Mouse (Mus musculus): ENCODE measurements around the gene Pde7b. TPM values are rescaled to one million over a fixed set of nuclear protein-coding genes. Genes with fewer than 3 reads are reported as not detected.

The Pde7b gene
- polyA plus RNA-seq, 1 experiment = 12.9 TPM

DNA sequence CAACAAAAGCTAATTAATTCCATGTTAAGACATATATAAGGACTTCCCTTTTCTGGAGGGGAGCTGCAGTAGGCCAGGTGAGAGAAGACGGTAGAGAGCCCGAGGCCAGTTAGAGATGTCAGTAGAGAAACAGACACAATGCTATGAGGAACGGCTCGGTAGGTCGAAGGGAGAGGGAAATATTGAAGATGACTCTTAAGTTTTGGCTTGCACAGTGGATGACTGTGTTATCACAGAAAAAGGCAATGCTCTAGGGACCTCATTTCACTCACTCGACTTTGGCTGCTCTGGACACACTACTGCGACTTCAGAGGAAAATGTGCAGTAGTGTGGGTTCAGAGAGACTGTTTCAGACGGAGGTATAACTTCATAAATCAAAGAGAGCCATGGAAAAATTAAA is 234.6 kb downstream of the Pde7b start:
- TF ChIP-seq POLR2A (IDR thresholded peaks at IDR 0.05; ENCODE audit: borderline replicate concordance, low read depth, low read length) = no peak
- TF ChIP-seq CTCF (IDR thresholded peaks at IDR 0.05; ENCODE audit: low read depth, low read length) = no peak
- no peak overlapping the region for H3K4me3 ChIP-seq (ENCODE audit: insufficient read depth, low read length)
- no peak overlapping the region for H3K27ac ChIP-seq (ENCODE audit: insufficient read depth, low read depth, low read length)
- H3K4me1 ChIP-seq (ENCODE audit: control insufficient read depth, insufficient read depth, low read length) = 0 out of 2 replicates have a peak, but pooled peaks cover 2% of the 10 kb centered on the region

DNA sequence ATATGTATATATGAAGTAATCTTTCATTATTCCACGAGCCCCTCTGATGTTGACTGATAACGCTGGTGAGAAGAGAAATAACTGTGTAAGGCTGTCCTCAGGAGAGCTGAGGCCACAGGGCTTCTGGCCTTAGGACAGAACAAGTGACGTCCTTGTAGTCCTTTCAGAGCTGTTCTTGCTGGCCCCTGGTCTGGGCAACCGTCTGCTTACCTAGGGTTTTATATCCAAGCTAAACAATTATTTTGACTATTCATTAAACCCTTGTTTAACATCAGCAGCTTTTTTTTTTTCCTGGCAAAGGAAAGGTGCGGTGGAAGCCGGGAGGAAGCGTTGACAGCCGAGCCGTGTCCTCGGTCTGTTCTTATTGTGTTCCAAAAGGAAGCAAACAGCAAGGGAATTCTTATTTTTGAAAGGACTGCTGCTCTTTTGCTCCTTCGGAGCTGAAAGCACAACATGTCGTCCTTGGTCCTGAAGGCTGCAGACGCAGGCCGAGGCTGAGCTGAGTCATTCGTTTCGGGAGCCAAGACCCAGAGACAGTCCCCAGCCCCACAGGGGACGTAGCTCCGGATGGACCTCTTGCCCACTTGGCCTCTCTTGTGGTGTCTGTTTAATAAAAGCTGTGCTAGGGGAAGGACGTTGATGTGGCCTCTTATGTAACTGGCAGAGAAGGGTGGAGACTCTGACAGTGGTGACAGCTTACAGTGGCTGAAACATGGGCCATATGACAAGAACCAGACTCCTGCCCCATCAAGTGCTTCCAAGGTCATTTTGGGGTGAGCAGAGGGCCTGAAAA is 238.2 kb downstream of the Pde7b start:
- no peak for TF ChIP-seq CTCF (IDR thresholded peaks at IDR 0.05; ENCODE audit: low read depth, low read length)
- no peak for TF ChIP-seq POLR2A (IDR thresholded peaks at IDR 0.05; ENCODE audit: borderline replicate concordance, low read depth, low read length)
- Histone ChIP-seq H3K4me1 (ENCODE audit: control insufficient read depth, insufficient read depth, low read length) (no peaks in the 10 kb centered on the region), H3K4me3 (ENCODE audit: insufficient read depth, low read length) (no peak overlapping the region), H3K27ac (ENCODE audit: insufficient read depth, low read depth, low read length) (no peak overlapping the region)

DNA sequence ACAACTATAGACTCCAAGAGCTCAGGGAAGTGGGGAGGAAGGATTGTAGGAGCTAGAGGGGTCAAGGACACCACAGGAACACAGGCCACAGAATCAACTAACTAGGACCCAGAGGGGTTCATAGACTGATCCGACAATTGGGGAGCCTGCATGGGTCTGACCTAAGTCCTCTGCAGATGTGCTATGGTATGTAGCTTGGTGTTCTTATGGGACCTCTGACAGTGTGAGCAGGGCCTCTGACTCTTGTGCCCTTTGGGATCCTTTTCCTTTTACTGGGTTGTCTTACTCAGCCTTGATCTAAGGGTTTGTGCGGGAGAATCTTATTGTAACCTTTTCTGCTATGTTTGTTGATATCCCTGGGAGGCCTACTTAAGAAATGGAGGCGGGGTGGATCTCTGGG is 239.1 kb downstream of the Pde7b start:
- Histone ChIP-seq H3K27ac (ENCODE audit: insufficient read depth, low read depth, low read length) (no peak overlapping the region), H3K4me1 (ENCODE audit: control insufficient read depth, insufficient read depth, low read length) (no peaks in the 10 kb centered on the region), H3K4me3 (ENCODE audit: insufficient read depth, low read length) (no peak overlapping the region)
- TF ChIP-seq CTCF (IDR thresholded peaks at IDR 0.05; ENCODE audit: low read depth, low read length) (no peak), POLR2A (IDR thresholded peaks at IDR 0.05; ENCODE audit: borderline replicate concordance, low read depth, low read length) (no peak)

DNA sequence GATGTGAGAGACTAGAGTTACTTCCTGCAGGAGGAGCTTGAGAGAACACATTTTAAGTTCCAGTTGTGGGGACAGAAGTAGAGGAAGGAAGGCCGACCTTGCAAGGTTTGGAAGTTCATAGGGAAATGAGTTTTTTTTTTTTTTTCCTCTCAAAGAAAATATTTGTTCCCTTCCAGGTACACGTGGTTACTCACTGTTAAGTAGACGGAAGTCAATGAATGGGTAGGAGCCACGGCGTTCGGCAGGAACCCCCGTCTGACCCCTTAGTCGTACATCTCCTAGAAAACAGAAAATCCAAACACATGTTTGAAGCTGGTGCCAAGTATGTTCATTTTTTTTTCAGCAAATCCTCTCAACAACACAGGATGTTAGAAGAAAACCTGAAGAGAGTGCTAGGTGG is 245.4 kb downstream of the Pde7b start:
- no peak overlapping the region for H3K27ac ChIP-seq (ENCODE audit: insufficient read depth, low read depth, low read length)
- no peak overlapping the region for H3K4me3 ChIP-seq (ENCODE audit: insufficient read depth, low read length)
- H3K4me1 ChIP-seq (ENCODE audit: control insufficient read depth, insufficient read depth, low read length) = peaks cover 3% of the 10 kb centered on the region
- TF ChIP-seq CTCF (IDR thresholded peaks at IDR 0.05; ENCODE audit: low read depth, low read length) (no peak), POLR2A (IDR thresholded peaks at IDR 0.05; ENCODE audit: borderline replicate concordance, low read depth, low read length) (no peak)

DNA sequence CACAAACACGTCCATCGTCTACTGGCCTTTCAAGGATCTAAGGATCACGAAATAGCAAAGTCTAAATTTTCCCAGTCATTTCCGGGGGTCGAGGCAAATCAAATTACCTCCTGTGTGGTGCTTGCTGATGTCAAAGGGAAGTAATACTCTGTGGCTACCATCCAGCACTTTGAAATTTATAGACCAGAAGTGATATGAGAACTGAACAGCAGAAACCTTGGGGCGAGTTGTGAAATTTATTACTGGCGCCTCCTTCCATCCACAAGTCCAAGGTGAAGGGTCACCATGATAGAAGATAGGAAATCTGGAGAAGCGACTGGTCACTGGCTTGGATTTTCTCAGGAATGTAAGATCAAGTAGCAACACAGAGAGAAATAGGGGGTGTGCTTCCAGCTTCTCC is 246.4 kb downstream of the Pde7b start:
- H3K4me3 ChIP-seq (ENCODE audit: insufficient read depth, low read length) = no peak overlapping the region
- no peak overlapping the region for H3K27ac ChIP-seq (ENCODE audit: insufficient read depth, low read depth, low read length)
- TF ChIP-seq POLR2A (IDR thresholded peaks at IDR 0.05; ENCODE audit: borderline replicate concordance, low read depth, low read length) (no peak), CTCF (IDR thresholded peaks at IDR 0.05; ENCODE audit: low read depth, low read length) (no peak)
- peaks cover 3% of the 10 kb centered on the region for H3K4me1 ChIP-seq (ENCODE audit: control insufficient read depth, insufficient read depth, low read length)

DNA sequence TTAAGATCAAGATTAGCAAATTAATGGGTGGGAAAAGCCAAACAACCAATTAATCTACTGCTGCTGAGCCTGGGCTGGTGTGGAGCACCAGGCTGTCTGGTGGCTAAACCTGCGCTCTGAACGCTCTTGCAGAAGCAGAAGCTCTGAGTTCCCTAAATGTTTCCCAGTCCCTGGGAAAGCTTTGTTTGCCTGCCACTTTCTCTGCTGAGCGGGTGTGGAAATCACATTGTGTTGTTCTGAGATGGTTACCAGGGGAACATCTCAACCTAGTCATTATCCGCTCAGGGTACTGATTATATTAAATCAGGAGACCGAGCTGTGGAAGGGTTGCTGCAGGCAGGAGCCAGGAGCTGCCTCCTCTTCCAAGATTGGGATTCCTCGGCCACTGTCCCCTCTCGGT is 250.0 kb downstream of the Pde7b start:
- Histone ChIP-seq H3K4me3 (ENCODE audit: insufficient read depth, low read length) (no peak overlapping the region), H3K4me1 (ENCODE audit: control insufficient read depth, insufficient read depth, low read length) (peaks cover 6% of the 10 kb centered on the region)
- TF ChIP-seq POLR2A (IDR thresholded peaks at IDR 0.05; ENCODE audit: borderline replicate concordance, low read depth, low read length) (no peak), CTCF (IDR thresholded peaks at IDR 0.05; ENCODE audit: low read depth, low read length) (no peak)

DNA sequence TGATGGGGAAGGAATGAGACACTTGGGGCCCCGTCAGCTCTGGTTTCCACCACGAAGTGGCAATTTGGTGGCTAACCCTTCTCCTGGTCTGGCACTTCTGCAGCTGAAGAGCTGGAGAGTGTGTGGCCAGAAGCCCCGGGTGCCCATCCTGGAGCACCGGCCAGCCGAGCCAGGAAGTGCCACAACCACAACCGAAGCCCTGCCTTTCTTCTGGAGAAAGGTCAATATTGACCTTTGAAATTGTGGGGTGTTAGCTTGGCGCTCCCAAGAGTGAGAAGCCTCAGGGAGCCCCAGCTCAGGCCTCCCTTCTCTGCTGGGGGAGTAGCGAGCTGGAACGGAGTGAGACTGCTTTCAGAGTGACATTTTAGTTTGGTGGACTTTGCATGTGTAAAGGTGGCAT is 250.8 kb downstream of the Pde7b start:
- no peak overlapping the region for H3K27ac ChIP-seq (ENCODE audit: insufficient read depth, low read depth, low read length)
- peaks cover 6% of the 10 kb centered on the region for H3K4me1 ChIP-seq (ENCODE audit: control insufficient read depth, insufficient read depth, low read length)
- TF ChIP-seq CTCF (IDR thresholded peaks at IDR 0.05; ENCODE audit: low read depth, low read length) (no peak), POLR2A (IDR thresholded peaks at IDR 0.05; ENCODE audit: borderline replicate concordance, low read depth, low read length) (no peak)
- H3K4me3 ChIP-seq (ENCODE audit: insufficient read depth, low read length) = no peak overlapping the region

More for the DNA sequence above, 250.0 kb downstream of the Pde7b start:
- H3K27ac ChIP-seq (ENCODE audit: insufficient read depth, low read depth, low read length) = no peak overlapping the region

DNA sequence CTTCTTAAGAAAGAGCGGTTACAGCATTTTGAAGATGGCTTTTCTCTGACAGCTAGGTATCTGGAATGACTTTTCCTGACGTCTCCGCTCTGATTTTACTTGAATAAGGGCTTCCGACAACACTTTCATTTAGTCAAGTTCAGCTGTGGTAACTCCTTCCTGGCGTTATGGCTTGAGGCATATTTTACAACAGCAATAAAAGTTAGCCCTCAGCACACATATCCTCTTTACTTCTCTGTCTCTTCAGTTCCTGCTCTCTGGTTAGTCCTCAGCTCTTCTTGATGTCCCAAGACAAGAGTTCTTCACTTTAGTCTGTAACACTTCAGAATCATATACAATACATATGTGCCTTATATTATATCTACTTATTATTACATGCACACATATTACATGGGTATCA is 251.4 kb downstream of the Pde7b start:
- TF ChIP-seq POLR2A (IDR thresholded peaks at IDR 0.05; ENCODE audit: borderline replicate concordance, low read depth, low read length) = no peak
- no peak for TF ChIP-seq CTCF (IDR thresholded peaks at IDR 0.05; ENCODE audit: low read depth, low read length)
- peaks cover 6% of the 10 kb centered on the region for H3K4me1 ChIP-seq (ENCODE audit: control insufficient read depth, insufficient read depth, low read length)

DNA sequence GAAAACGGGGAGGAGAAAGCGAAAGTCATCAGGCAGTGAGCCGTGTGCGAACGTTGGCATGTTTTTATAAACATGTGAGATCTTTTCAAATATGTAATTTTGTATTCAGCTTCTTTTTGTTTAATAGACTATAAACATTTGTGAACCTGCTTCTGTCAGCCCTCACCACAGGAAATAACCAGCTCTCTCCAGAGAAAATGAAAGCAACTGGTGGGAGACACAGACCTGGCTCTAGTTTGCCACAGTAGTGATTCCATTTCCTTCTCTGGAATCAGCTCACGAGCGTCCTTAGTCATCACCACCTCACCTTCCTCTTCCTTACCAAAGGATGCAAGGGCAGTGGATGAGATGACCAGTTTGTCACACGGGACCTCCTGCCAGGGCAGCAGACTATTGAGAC is 252.9 kb downstream of the Pde7b start:
- no peak overlapping the region for H3K27ac ChIP-seq (ENCODE audit: insufficient read depth, low read depth, low read length)
- peaks cover 6% of the 10 kb centered on the region for H3K4me1 ChIP-seq (ENCODE audit: control insufficient read depth, insufficient read depth, low read length)
- no peak overlapping the region for H3K4me3 ChIP-seq (ENCODE audit: insufficient read depth, low read length)
- TF ChIP-seq CTCF (IDR thresholded peaks at IDR 0.05; ENCODE audit: low read depth, low read length) (no peak), POLR2A (IDR thresholded peaks at IDR 0.05; ENCODE audit: borderline replicate concordance, low read depth, low read length) (no peak)

More for the DNA sequence above, 251.4 kb downstream of the Pde7b start:
- no peak overlapping the region for H3K27ac ChIP-seq (ENCODE audit: insufficient read depth, low read depth, low read length)
- no peak overlapping the region for H3K4me3 ChIP-seq (ENCODE audit: insufficient read depth, low read length)

DNA sequence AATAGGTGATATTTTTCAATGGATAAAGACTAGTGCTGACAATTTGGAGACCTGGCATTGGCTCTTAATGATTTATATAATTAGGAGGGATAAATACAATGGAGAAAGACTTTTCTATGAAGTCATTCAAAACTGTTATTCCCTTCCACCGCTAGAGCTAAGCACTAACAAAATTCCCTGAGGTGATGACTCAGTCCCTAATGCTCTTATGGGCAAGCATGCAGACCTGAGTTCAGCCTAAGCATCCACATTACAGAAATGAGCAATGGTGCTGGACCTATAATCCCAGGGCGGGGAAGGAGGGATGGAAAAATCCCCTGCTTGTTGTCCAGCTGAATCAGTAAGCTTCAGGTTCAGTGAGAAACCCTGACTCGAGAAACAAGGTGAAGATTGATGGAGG is 260.2 kb downstream of the Pde7b start:
- no peak for TF ChIP-seq CTCF (IDR thresholded peaks at IDR 0.05; ENCODE audit: low read depth, low read length)
- no peak for TF ChIP-seq POLR2A (IDR thresholded peaks at IDR 0.05; ENCODE audit: borderline replicate concordance, low read depth, low read length)

More for the DNA sequence above, 260.2 kb downstream of the Pde7b start:
- Histone ChIP-seq H3K4me3 (ENCODE audit: insufficient read depth, low read length) (no peak overlapping the region), H3K27ac (ENCODE audit: insufficient read depth, low read depth, low read length) (no peak overlapping the region), H3K4me1 (ENCODE audit: control insufficient read depth, insufficient read depth, low read length) (no peaks in the 10 kb centered on the region)
